Mouse (Mus musculus) layer of hippocampus, adult 18-20 months (tissue): Measurements from ENCODE around the gene Tbc1d2b. TPM values are rescaled to one million over a fixed set of nuclear protein-coding genes. Genes with fewer than 3 reads are reported as not detected.
A peak's percentile ranks its signal among the peaks of the same experiment; 100 is the strongest.

ENCODE experiments used
- DNase-seq, 2 experiments: peaks; one replicate each; pipeline ENCODE4 v3.0.0; 2022; ENCODE audit warnings: low spot score in 2 of 2
- total RNA-seq, 2 experiments: library from RNA; stranded (reverse); gene quantifications; 2 replicates each; pipeline ENCODE4 v1.2.3; 2021

The Tbc1d2b gene
- total RNA-seq, 2 experiments from 2014 or later: 9.1 to 13.5 TPM

- no peak for DNase-seq
These were observed 61.9 kb downstream of the Tbc1d2b start for GRCm38 (mm10) chr9:90208655-90209054.

GRCm38 (mm10) chr9:90207808-90208207, 62.8 kb downstream of the Tbc1d2b start:
- no peak for DNase-seq

GRCm38 (mm10) chr9:90206500-90206899, 64.1 kb downstream of the Tbc1d2b start:
- peak; percentile 69 to 83 for DNase-seq

- DNase-seq: no peak
These were observed 66.1 kb downstream of the Tbc1d2b start for GRCm38 (mm10) chr9:90204396-90204915.

GRCm38 (mm10) chr9:90203233-90203632, 67.4 kb downstream of the Tbc1d2b start:
- DNase-seq: no peak

- DNase-seq: no peak
These were observed 69.1 kb downstream of the Tbc1d2b start for GRCm38 (mm10) chr9:90201541-90201940.

- no peak for DNase-seq
These were observed 69.5 kb downstream of the Tbc1d2b start for GRCm38 (mm10) chr9:90201096-90201495.

- no peak for DNase-seq
These were observed 70.1 kb downstream of the Tbc1d2b start for GRCm38 (mm10) chr9:90200501-90200900.

GRCm38 (mm10) chr9:90199611-90200010, 71.0 kb downstream of the Tbc1d2b start:
- DNase-seq: no peak

- no peak for DNase-seq
These were observed 71.8 kb downstream of the Tbc1d2b start for GRCm38 (mm10) chr9:90198531-90199449.

GRCm38 (mm10) chr9:90197866-90198383, 72.7 kb downstream of the Tbc1d2b start:
- DNase-seq: peak in 1 of 2 experiments; percentile 39

- DNase-seq: no peak
These were observed 73.4 kb downstream of the Tbc1d2b start for GRCm38 (mm10) chr9:90197116-90197665.

GRCm38 (mm10) chr9:90196262-90196661, 74.3 kb downstream of the Tbc1d2b start:
- DNase-seq: no peak

- DNase-seq: no peak
These were observed 75.6 kb downstream of the Tbc1d2b start for GRCm38 (mm10) chr9:90195000-90195399.

GRCm38 (mm10) chr9:90189391-90189790, 81.2 kb downstream of the Tbc1d2b start:
- no peak for DNase-seq

GRCm38 (mm10) chr9:90188893-90189292, 81.7 kb downstream of the Tbc1d2b start:
- no peak for DNase-seq

GRCm38 (mm10) chr9:90185356-90185910, 85.2 kb downstream of the Tbc1d2b start:
- DNase-seq: no peak

- no peak for DNase-seq
These were observed 86.5 kb downstream of the Tbc1d2b start for GRCm38 (mm10) chr9:90184116-90184515.

GRCm38 (mm10) chr9:90183550-90183949, 87.1 kb downstream of the Tbc1d2b start:
- DNase-seq: no peak

- no peak for DNase-seq
These were observed 87.8 kb downstream of the Tbc1d2b start for GRCm38 (mm10) chr9:90182636-90183421.
